Mouse (Mus musculus) forebrain, embryonic 12.5 days (tissue): ENCODE data around the gene Mfap1b. TPM values are rescaled to one million over a fixed set of nuclear protein-coding genes. Genes with fewer than 3 reads are reported as not detected.
"Not testable (repeated sequence)": the region's sequence is repeated elsewhere in the genome, so short reads cannot be mapped to it uniquely, and the experiment has no call there.

Experiments
- ATAC-seq: fragments of 200-750 bp; cut with Nextera tagmentation; 2 replicates; pipeline ENCODE4 v1.8.0; 2017; ENCODE audit warnings: moderate TSS enrichment; ENCODE audit not compliant: low FRiP score
- H3K27ac ChIP-seq: fragments of 300-500 bp; sonication (generic); 2 replicates; pipeline ENCODE4 v1.5.1; 2016; ENCODE audit warnings: mild to moderate bottlenecking
- H3K27me3 ChIP-seq: fragments of 300-500 bp; sonication (generic); 2 replicates; pipeline ENCODE4 v1.6.1; 2016; ENCODE audit warnings: mild to moderate bottlenecking
- H3K36me3 ChIP-seq: fragments of 300-500 bp; sonication (generic); replicated peaks from 2 replicates; pipeline ENCODE4 v1.6.1; 2016; ENCODE audit warnings: mild to moderate bottlenecking
- H3K4me1 ChIP-seq: fragments of 300-500 bp; sonication (generic); 2 replicates; pipeline ENCODE4 v1.6.1; 2016
- H3K4me2 ChIP-seq: fragments of 300-500 bp; sonication (generic); 2 replicates; pipeline ENCODE4 v1.6.1; 2016; ENCODE audit warnings: mild to moderate bottlenecking, moderate library complexity
- H3K4me3 ChIP-seq: fragments of 300-500 bp; sonication (generic); replicated peaks from 2 replicates; pipeline ENCODE4 v1.5.1; 2016; ENCODE audit warnings: mild to moderate bottlenecking
- H3K9ac ChIP-seq: fragments of 300-500 bp; sonication (generic); 2 replicates; pipeline ENCODE4 v1.6.1; 2016; ENCODE audit warnings: mild to moderate bottlenecking
- H3K9me3 ChIP-seq: fragments of 300-500 bp; sonication (generic); 2 replicates; pipeline ENCODE4 v1.6.1; 2016
- WGBS: fragments of 180-500 bp; shearing (Covaris S2); methylation state at CpG from one replicate; pipeline ENCODE4 v1.1.7; 2016; 5-methylcytosine and 5-hydroxymethylcytosine counted together
- polyA plus RNA-seq: library from polyadenylated mRNA; unstranded; fragments of >200 nt; fragmentation: Nextera tagmentation; extraction: Ambion mirVana; gene quantifications from 2 replicates; pipeline ENCODE4 v1.2.1, GENCODE M21; 2016

Mfap1b gene
- polyA plus RNA-seq, result 67.6 and 70.1 TPM in 2 replicates

DNA sequence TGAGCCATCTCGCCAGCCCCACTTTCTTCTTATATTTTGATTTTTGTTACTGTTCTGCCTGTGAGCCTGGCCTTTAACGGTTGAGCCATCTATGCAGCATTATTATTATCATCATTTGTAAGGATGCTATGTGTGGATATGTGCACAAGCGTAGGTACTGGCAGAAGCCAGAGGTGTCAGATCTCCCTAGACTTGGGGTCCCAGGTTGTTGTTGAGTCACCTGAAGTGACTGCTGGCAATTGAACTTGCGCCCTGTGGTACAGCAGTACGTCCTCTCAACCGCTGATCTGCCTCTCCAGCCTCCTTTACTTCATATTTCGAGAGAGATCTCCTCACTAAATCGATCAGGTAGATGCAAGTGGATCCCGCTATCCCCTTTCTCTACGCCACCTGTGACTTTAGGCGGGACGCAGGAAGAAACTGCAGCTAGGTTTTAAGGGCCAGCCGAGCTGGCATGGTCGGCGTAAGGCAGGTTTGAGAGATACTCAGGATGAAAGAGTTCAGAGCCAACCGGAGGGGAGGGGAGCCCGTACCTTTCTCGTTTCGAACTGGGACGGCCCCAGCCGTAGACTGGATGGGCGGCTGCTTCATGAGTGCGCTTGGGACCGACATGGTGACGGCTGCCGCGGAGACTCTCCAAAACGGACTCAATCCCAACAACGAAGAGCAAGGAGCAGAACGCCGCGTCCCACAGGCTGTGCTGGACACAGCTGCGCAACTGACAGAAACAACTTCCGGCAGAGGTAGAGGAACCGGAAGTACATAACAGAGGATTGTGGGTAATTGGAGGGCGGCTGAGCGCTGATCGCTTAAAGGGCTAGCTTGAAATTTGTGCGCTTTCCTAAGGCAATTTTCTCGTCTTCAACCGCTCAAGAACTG, at the start of gene Mfap1b:
Mfap1b (minus strand) TSS at position 767 of the 879 bp plus-strand sequence.
- H3K27me3 ChIP-seq, H3K9me3 ChIP-seq, H3K36me3 ChIP-seq, H3K4me1 ChIP-seq: not testable (repeated sequence)
- WGBS, result 6% methylated on average over 41 of the region's 41 CpGs
- 0 out of 2 replicates have a peak within 1 kb of the TSS, but pooled peaks have one; percentile 54 for H3K27ac ChIP-seq
- H3K4me3 ChIP-seq, result peak within 1 kb of the TSS; percentile 62
- peak within 1 kb of the TSS; percentile 62 for H3K9ac ChIP-seq
- ATAC-seq, result peak; percentile 95
- peak within 1 kb of the TSS; percentile 72 for H3K4me2 ChIP-seq

- H3K27me3 ChIP-seq, H3K9me3 ChIP-seq, H3K4me1 ChIP-seq, H3K27ac ChIP-seq, H3K9ac ChIP-seq, H3K4me2 ChIP-seq, ATAC-seq, H3K4me3 ChIP-seq: not testable (repeated sequence)
- H3K36me3 ChIP-seq, result peaks cover 60% of the 10 kb centered on the region
- WGBS, result 98% methylated on average over 3 of the region's 3 CpGs
These were observed 49.0 kb upstream of the Mfap1b start for GRCm38 (mm10) chr2:121522830-121523229.

- WGBS, result 91% methylated on average over 2 of the region's 2 CpGs
- Histone ChIP-seq H3K4me3 (no peak overlapping the region), H3K9me3 (no peaks in the 10 kb centered on the region), H3K4me2 (no peak overlapping the region), H3K4me1 (no peaks in the 10 kb centered on the region), H3K9ac (no peak overlapping the region), H3K36me3 (peaks cover 68% of the 10 kb centered on the region), H3K27ac (no peak overlapping the region), H3K27me3 (no peaks in the 10 kb centered on the region)
- ATAC-seq, result no peak
These were observed 48.1 kb upstream of the Mfap1b start for GRCm38 (mm10) chr2:121522006-121522405.

DNA sequence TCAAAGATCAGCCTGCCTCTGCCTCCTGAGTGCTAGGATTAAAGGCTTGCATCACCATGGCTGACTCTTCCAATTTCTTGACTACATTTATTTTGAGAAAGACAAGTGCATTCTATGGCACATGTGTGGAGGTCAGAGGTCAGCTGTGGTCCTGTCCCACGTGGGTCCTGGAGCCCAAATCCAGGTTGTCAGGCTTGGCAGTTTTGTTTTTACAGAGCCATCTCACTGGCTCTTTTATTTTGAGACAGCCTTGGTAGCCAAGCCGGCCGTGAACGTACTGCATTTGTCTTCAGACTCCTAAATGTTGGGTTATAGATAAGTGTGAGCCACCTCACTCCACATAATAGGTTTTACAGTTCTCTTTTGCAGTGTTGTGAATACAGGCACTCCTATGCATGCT, 44.8 kb upstream of the Mfap1b start:
- not testable (repeated sequence) for H3K9ac ChIP-seq, H3K4me2 ChIP-seq, H3K4me3 ChIP-seq, H3K27me3 ChIP-seq, H3K27ac ChIP-seq, H3K4me1 ChIP-seq, H3K9me3 ChIP-seq, ATAC-seq
- WGBS, result 95% methylated on average over 4 of the region's 4 CpGs
- H3K36me3 ChIP-seq, result peaks cover 56% of the 10 kb centered on the region

DNA sequence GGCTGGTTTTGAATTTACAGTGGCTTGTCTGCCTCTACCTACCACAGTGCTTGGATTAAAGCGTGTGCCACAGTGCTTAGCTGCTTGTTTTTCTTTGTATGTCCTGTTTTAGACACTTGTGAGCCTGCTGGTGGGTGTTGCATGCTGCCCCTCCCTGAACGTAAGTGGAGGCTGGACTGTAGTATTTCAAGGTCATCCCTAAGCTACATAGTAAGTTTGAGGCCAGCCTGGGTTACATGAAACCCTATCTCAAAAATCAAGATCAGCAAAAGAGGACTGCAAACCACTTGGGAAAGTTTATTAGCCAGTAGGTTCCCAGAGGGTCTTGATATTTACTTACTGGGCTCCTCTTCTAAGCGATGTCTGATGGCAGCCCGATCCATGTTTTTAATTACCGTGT, 44.2 kb upstream of the Mfap1b start:
- Histone ChIP-seq H3K27ac (no peak overlapping the region), H3K27me3 (no peaks in the 10 kb centered on the region), H3K9me3 (no peaks in the 10 kb centered on the region), H3K9ac (no peak overlapping the region), H3K4me2 (no peak overlapping the region), H3K4me3 (no peak overlapping the region), H3K36me3 (peaks cover 56% of the 10 kb centered on the region), H3K4me1 (no peaks in the 10 kb centered on the region)
- WGBS, result 96% methylated on average over 5 of the region's 5 CpGs
- ATAC-seq, result no peak

GRCm38 (mm10) chr2:121514211-121514610, 40.3 kb upstream of the Mfap1b start:
- peaks cover 62% of the 10 kb centered on the region for H3K36me3 ChIP-seq
- no peaks in the 10 kb centered on the region for H3K27me3 ChIP-seq
- no peak overlapping the region for H3K4me2 ChIP-seq
- H3K9me3 ChIP-seq, result no peaks in the 10 kb centered on the region
- no peak overlapping the region for H3K9ac ChIP-seq
- H3K4me1 ChIP-seq, result peaks cover 6% of the 10 kb centered on the region; the same call in 1 of the 2 replicates
- no peak overlapping the region for H3K27ac ChIP-seq
- ATAC-seq, result no peak
- WGBS, result 98% methylated on average over 4 of the region's 4 CpGs
- no peak overlapping the region for H3K4me3 ChIP-seq

GRCm38 (mm10) chr2:121512991-121513765, 39.3 kb upstream of the Mfap1b start:
- H3K9me3 ChIP-seq, H3K4me3 ChIP-seq, H3K27me3 ChIP-seq, H3K4me1 ChIP-seq, H3K9ac ChIP-seq, H3K4me2 ChIP-seq, H3K27ac ChIP-seq, ATAC-seq: not testable (repeated sequence)
- H3K36me3 ChIP-seq, result peaks cover 54% of the 10 kb centered on the region
- WGBS, result 89% methylated on average over 5 of the region's 5 CpGs

DNA sequence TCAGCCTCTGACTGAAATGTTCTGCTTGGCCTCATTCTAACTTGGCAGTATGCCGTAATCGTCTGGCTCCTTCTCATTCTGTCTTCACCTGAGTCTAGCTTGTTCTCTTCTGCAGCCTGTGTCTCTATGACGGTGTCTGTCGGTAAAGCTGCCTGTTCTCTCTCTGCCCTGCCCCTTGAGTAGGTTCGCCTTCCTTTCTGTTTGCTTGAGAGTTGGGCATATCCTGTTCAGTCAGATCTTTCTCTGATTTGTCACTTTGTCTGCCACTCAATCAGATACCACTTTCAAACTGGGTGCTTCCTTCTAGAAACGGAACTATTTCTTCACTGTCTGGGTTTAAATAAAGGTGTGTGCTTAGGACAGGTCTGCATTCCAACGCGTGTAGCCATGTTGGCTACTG, 37.5 kb upstream of the Mfap1b start:
- Histone ChIP-seq H3K36me3 (peaks cover 40% of the 10 kb centered on the region), H3K4me1 (peaks cover 19% of the 10 kb centered on the region), H3K4me2 (no peak overlapping the region), H3K9me3 (no peaks in the 10 kb centered on the region), H3K9ac (no peak overlapping the region), H3K27me3 (no peaks in the 10 kb centered on the region), H3K4me3 (no peak overlapping the region), H3K27ac (no peak overlapping the region)
- no peak for ATAC-seq
- 95% methylated on average over 8 of the region's 8 CpGs for WGBS

GRCm38 (mm10) chr2:121509584-121509983, 35.7 kb upstream of the Mfap1b start:
- peak overlapping the region; percentile 44 for H3K4me2 ChIP-seq
- H3K27ac ChIP-seq, result no peak overlapping the region
- H3K27me3 ChIP-seq, result no peaks in the 10 kb centered on the region
- H3K4me3 ChIP-seq, result peak overlapping the region; percentile 28
- 24% methylated on average over 16 of the region's 16 CpGs for WGBS
- ATAC-seq, result 0 out of 2 replicates have a peak, but pooled peaks have one; percentile 57
- H3K36me3 ChIP-seq, result peaks cover 32% of the 10 kb centered on the region
- no peaks in the 10 kb centered on the region for H3K9me3 ChIP-seq
- H3K4me1 ChIP-seq, result peaks cover 21% of the 10 kb centered on the region
- H3K9ac ChIP-seq, result no peak overlapping the region

- Histone ChIP-seq H3K4me1 (peaks cover 21% of the 10 kb centered on the region), H3K27me3 (no peaks in the 10 kb centered on the region), H3K36me3 (peaks cover 22% of the 10 kb centered on the region), H3K9me3 (no peaks in the 10 kb centered on the region), H3K9ac (peak overlapping the region; percentile 61), H3K4me2 (peak overlapping the region; percentile 64), H3K4me3 (peak overlapping the region; percentile 58), H3K27ac (no peak overlapping the region)
- WGBS, result 83% methylated on average over 2 of the region's 2 CpGs
- ATAC-seq, result no peak
These were observed 34.1 kb upstream of the Mfap1b start for GRCm38 (mm10) chr2:121507951-121508330.

DNA sequence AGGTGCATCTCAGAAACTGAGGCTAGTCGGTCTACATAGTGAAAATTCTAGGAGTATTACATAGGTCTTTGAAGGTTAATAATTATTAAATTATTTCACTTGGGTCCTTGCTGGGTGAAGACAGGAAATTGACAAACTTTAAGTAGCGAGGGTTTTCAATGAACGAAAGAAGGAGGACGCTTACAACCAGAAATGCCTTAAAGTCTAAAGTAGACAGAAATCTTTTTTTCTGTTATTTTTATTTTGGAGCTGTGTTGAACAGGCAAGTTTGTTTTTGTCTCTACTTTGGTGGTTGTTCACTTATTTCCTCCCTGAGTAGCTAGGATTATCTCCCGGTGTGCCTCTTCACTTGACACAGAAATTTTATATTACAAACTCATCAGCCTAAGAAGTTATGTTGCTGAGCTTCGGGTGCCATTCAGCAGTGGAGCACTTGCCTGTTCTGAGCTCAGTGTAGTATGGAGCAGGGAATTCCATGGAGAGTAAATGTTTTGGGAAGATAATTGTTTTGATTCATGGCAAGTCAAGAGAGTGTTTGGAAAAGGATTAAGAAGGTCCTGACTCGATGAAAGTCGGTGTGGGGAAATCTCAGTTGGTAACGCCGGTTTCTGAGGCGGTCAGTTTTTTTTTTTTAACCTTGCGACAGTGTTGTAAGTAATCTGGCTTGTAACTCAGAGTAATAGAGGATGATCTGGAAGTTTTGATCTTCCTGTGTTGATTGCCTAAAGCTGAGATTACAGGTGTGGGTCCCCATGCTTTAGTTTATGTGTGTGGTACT, 33.5 kb upstream of the Mfap1b start:
- H3K4me3 ChIP-seq, result peak overlapping the region; percentile 58
- 19% methylated on average over 12 of the region's 12 CpGs for WGBS
- no peak for ATAC-seq
- peak overlapping the region; percentile 61 for H3K9ac ChIP-seq
- H3K9me3 ChIP-seq, result no peaks in the 10 kb centered on the region
- H3K27me3 ChIP-seq, result no peaks in the 10 kb centered on the region
- no peak overlapping the region for H3K27ac ChIP-seq
- peaks cover 21% of the 10 kb centered on the region for H3K4me1 ChIP-seq
- H3K36me3 ChIP-seq, result peaks cover 16% of the 10 kb centered on the region
- peak overlapping the region; percentile 64 for H3K4me2 ChIP-seq
